Mouse (Mus musculus) thymus, postnatal 10 days (tissue): ENCODE data around the gene Cxcl16.

ENCODE experiments used
- DNase-seq, 2 experiments: peaks; one replicate each; pipeline ENCODE4 v3.0.0; 2021; ENCODE audit warnings: low spot score in 2 of 2

Gene Cxcl16

GRCm38 (mm10) chr11:70412591-70412990, 47.2 kb downstream of the Cxcl16 start:
- DNase-seq = no peak

DNA sequence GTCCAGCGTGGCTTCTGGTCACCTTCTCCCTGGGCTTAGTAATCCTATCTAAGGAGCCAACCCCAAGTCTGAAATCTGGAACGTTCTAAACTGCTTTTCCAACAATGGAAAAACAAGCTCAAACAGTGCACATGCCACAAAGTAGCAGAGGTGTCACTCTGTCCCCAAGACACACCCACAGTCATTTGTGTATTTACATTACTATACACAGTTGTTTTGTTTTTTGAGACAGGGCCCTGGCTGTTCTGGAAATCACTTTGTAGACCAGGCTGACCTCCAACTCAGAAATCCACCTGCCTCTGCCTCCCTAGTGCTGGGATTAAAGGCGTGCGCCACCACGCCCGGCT, 49.5 kb downstream of the Cxcl16 start:
- DNase-seq = no peak

DNA sequence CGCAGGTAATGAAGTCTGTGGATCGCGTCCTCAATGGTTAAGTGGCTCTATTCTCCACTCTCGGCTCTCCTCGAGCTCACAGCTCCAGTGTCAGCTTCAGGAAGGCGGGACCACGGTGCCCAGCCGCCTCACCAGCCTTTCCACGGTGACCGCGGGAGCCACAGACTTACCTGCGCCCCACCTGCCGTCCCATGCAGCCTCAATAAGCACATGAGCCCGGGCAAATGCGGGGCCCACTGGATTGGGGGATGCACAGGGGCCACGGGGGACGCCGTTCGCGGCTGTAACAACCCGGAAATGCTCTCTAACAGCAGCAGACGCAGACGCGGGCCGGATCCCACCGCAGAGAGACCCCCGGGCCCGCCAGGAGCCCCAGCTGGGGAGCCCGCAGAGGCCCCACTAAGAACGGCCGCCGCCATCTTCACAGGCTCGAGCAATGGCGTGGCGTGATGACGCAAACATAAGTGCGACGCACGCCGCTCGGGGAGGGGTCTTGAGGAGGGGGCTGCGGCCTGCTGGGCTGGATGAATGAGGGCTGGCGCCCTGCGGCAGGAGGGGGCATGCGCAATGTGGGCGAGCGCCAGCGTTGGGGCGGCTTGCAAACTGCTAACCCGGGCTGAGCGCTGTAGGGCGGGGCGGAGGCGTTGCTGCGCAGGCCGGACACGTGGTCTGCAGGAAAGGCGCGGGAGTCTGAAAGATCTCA, 50.0 kb downstream of the Cxcl16 start, which contains the start of gene Pelp1:
Gene Pelp1 (minus strand): TSS at position 438 of the 703 bp plus-strand sequence.
- peak; percentile 88 to 89 for DNase-seq
